10 mouse cellular contexts compared by ENCODE assay signal in genomic region chr12:53753368-53753937, GRCm38 (mm10).
DNase-seq lines count a peak whose midpoint lies in the region; ATAC-seq lines count a peak whose summit lies in the region.
"Had no signal": no experiment of that assay in that cellular context is flagged by ENCODE, and none has a peak within 500 bp of the region (broad histone marks: within the 10 kb centered on the region; RNA-seq: fewer than 3 reads in every experiment).

No protein-coding gene starts in this region.

- H3K27me3 ChIP-seq in embryonic facial prominence, embryonic 14.5 days (replicated peaks; ENCODE audit: control insufficient read depth, insufficient read depth, low read length): no peaks in the 10 kb centered on the region
- peaks cover 3% of the 10 kb centered on the region; the same call in 1 of the 2 replicates for H3K27me3 ChIP-seq in embryonic facial prominence, embryonic 10.5 days (replicated peaks; ENCODE audit: low read depth, poor library complexity, severe bottlenecking)
- H3K27me3 ChIP-seq in forebrain, embryonic 15.5 days: no peaks in the 10 kb centered on the region
- H3K27me3 ChIP-seq in neural tube, embryonic 14.5 days (ENCODE audit: control insufficient read depth, insufficient read depth, low read length): no peaks in the 10 kb centered on the region
- H3K27me3 ChIP-seq: limb, embryonic 15.5 days had no signal

- 0 out of 2 replicates have a peak overlapping the region, but pooled peaks have one; percentile 11 for H3K4me2 ChIP-seq in embryonic facial prominence, embryonic 14.5 days (ENCODE audit: low read depth, low read length)
- H3K4me2 ChIP-seq in forebrain, embryonic 15.5 days (replicated peaks): peak overlapping the region; percentile 37
- H3K4me2 ChIP-seq in neural tube, embryonic 14.5 days (ENCODE audit: low read depth, low read length): no peak overlapping the region
- H3K4me2 ChIP-seq: limb, embryonic 15.5 days had no signal

- H3K9me3 ChIP-seq in embryonic facial prominence, embryonic 14.5 days (ENCODE audit: control insufficient read depth, low read length): no peaks in the 10 kb centered on the region
- H3K9me3 ChIP-seq in embryonic facial prominence, embryonic 10.5 days: no peaks in the 10 kb centered on the region
- no peaks in the 10 kb centered on the region for H3K9me3 ChIP-seq in forebrain, embryonic 15.5 days
- no peaks in the 10 kb centered on the region for H3K9me3 ChIP-seq in neural tube, embryonic 14.5 days (ENCODE audit: control insufficient read depth, low read length)
- H3K9me3 ChIP-seq: limb, embryonic 15.5 days had no signal

- H3K4me3 ChIP-seq in embryonic facial prominence, embryonic 14.5 days (ENCODE audit: low read depth, low read length): no peak overlapping the region
- no peak overlapping the region for H3K4me3 ChIP-seq in embryonic facial prominence, embryonic 10.5 days
- H3K4me3 ChIP-seq in forebrain, embryonic 15.5 days: peak overlapping the region; percentile 22; the same call in 1 of the 2 replicates
- no peak overlapping the region for H3K4me3 ChIP-seq in neural tube, embryonic 14.5 days (ENCODE audit: low read depth, low read length)
- H3K4me3 ChIP-seq: limb, embryonic 15.5 days had no signal

- peaks cover 12% of the 10 kb centered on the region for H3K4me1 ChIP-seq in embryonic facial prominence, embryonic 14.5 days (ENCODE audit: control insufficient read depth, insufficient read depth, low read length)
- peaks cover 6% of the 10 kb centered on the region for H3K4me1 ChIP-seq in embryonic facial prominence, embryonic 10.5 days
- peaks cover 38% of the 10 kb centered on the region for H3K4me1 ChIP-seq in forebrain, embryonic 15.5 days
- H3K4me1 ChIP-seq in neural tube, embryonic 14.5 days (ENCODE audit: control insufficient read depth, insufficient read depth, low read length): peaks cover 17% of the 10 kb centered on the region

- no peaks in the 10 kb centered on the region for H3K36me3 ChIP-seq in embryonic facial prominence, embryonic 14.5 days (ENCODE audit: control insufficient read depth, insufficient read depth, low read length)
- no peaks in the 10 kb centered on the region for H3K36me3 ChIP-seq in embryonic facial prominence, embryonic 10.5 days (replicated peaks)
- no peaks in the 10 kb centered on the region for H3K36me3 ChIP-seq in forebrain, embryonic 15.5 days
- no peaks in the 10 kb centered on the region for H3K36me3 ChIP-seq in neural tube, embryonic 14.5 days (ENCODE audit: control insufficient read depth, insufficient read depth, low read length)
- H3K36me3 ChIP-seq: limb, embryonic 15.5 days had no signal

- H3K9ac ChIP-seq in embryonic facial prominence, embryonic 14.5 days (ENCODE audit: low read depth, low read length): no peak overlapping the region
- peak overlapping the region; percentile 17; the same call in 1 of the 2 replicates for H3K9ac ChIP-seq in forebrain, embryonic 15.5 days (replicated peaks)
- no peak overlapping the region for H3K9ac ChIP-seq in neural tube, embryonic 14.5 days (replicated peaks; ENCODE audit: low read depth, low read length)
- H3K9ac ChIP-seq: limb, embryonic 15.5 days had no signal

- intact Hi-C loops in left cerebral cortex, postnatal 4 days (cut with DNase I): no loop called here

- ATAC-seq in embryonic facial prominence, embryonic 14.5 days (ENCODE audit: low read depth): peak; percentile 30; the same call in 1 of the 2 replicates
- 0 out of 2 replicates have a peak, but pooled peaks have one; percentile 51 for ATAC-seq in forebrain, embryonic 15.5 days (replicated peaks)
- peak; percentile 26; the same call in 1 of the 2 replicates for ATAC-seq in neural tube, embryonic 14.5 days (ENCODE audit: low read depth)
- ATAC-seq in erythroid progenitor cell, adult 5-6 weeks (replicated peaks; ENCODE audit: low FRiP score, poor library complexity, severe bottlenecking): no peak

- peak; percentile 64 for DNase-seq in embryonic facial prominence, embryonic 14.5 days (ENCODE audit: low spot score)
- no peak for DNase-seq in embryonic facial prominence, embryonic 10.5 days (ENCODE audit: low spot score)
- peak; percentile 35 for DNase-seq in left cerebral cortex, postnatal 4 days
- no peak for DNase-seq in left cerebral cortex, adult 9 months (ENCODE audit: low spot score in 2 of 2)
- no peak for DNase-seq in layer of hippocampus, postnatal 10 days (ENCODE audit: low spot score in 2 of 2)
- DNase-seq: kidney, postnatal 25 days had no signal

- 50% methylated on average over 13 of the region's 13 CpGs for WGBS in embryonic facial prominence, embryonic 14.5 days
- WGBS in embryonic facial prominence, embryonic 10.5 days: 65% methylated on average over 13 of the region's 13 CpGs
- whole genome bisulfite sequencing in forebrain, embryonic 15.5 days: 7% methylated on average over 13 of the region's 13 CpGs
- 36% methylated on average over 13 of the region's 13 CpGs for WGBS in neural tube, embryonic 14.5 days

- H3K27ac ChIP-seq in embryonic facial prominence, embryonic 14.5 days (replicated peaks; ENCODE audit: low read depth, low read length): no peak overlapping the region
- H3K27ac ChIP-seq in embryonic facial prominence, embryonic 10.5 days (replicated peaks): no peak overlapping the region
- H3K27ac ChIP-seq in forebrain, embryonic 15.5 days (replicated peaks): peak overlapping the region; percentile 13; the same call in 1 of the 2 replicates
- no peak overlapping the region for H3K27ac ChIP-seq in neural tube, embryonic 14.5 days (ENCODE audit: low read depth, low read length)
- H3K27ac ChIP-seq: limb, embryonic 15.5 days had no signal

Comparison
In these comparisons a context has a peak if more than half of its experiments do, and no peak if none do; other contexts are left out.
1. DNase-seq: peak in embryonic facial prominence, embryonic 14.5 days (single experiment) and left cerebral cortex, postnatal 4 days (single experiment); none in embryonic facial prominence, embryonic 10.5 days (single experiment), left cerebral cortex, adult 9 months (0 of 2) and layer of hippocampus, postnatal 10 days (0 of 2).